Mouse (Mus musculus): ENCODE data around the gene Abraxas1.

Gene Abraxas1

DNA sequence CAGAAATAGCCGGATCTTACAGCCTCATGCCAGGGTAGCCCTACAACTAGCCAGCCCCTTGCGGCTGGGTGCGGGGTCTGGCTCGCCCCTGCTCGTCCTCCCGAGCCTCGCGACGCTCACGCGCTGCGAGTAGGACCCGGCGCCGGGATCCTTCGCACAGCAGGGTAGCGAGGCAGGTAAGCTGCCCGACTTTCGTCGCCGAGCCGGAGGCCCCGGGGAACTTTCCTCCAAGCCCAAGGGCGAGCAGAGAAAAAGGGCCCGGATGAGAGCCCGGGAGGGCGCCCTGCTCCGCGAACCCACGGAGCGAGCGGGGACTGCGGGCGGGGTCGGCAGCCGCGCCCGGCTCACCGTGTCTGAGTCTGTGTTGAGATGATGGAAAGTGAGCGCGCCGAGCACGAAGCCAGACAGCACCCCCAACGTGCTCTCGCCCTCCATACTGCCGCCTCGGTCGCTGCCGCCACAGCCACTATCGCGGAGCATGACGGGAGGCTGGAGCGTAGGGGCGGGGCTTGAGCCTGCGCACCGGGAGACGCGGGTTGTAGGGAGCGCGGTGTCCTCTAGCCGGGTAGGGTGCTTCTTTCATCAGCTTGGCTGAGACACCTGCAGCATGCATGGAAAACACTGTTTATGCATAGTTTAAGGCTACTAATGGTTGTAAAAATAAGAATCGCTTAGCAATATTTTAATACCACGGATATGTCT, at the start of gene Abraxas1:
Gene Abraxas1, minus strand, starts transcription at position 483 of the 702 bp plus-strand sequence.
- peak; percentile 93 for DNase-seq

DNA sequence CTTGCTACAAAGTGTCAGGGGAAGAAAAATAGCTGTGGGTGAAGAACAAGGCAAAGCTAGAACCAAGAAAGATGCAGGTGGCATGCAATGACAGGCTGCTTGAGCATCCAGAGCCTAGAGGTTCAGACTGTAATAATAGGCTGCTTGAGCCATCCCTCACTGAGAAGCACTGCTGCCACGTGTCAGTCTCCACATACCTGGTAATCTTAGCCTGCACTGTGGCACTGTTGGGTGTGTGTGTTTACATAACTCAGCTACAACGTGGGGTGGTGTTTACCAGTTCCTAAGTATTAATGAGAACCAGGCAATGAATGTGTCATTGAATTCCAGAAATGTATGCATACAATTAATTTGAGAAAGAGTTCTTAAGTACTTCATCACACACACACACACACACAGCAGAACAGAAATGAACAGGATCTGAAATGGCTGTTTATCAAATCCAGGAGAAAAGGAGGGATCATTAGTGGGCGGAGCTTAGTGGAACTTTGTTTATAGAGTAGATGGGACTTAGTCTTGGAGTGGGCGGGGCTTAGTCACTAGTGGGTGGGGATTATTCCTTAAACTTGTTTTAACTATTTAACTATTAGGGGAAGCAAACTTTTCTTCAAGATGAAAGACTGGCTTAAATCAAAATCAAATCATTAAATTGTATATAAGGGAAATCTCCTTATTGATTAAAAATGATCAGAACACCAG, 48.6 kb upstream of the Abraxas1 start:
- no peak for DNase-seq

DNA sequence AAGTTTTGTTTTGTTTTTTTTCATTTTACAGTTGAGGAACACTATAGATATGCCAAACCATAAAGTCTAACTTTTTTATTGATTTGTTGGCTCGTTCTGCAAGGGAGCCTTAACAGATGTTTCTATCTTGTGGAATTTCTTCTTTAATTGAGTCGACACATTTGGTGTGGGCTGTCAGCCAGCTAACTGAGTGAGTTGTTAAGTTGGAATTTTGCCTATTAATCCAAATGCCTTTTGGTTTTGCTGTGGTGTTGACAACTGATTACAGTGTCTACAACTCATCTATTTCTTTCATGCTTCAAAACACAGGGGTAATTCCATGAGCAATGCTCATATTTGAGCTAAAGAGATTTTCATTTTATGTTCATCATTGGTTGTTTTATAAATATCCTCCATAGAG, 45.4 kb upstream of the Abraxas1 start:
- DNase-seq = no peak

DNA sequence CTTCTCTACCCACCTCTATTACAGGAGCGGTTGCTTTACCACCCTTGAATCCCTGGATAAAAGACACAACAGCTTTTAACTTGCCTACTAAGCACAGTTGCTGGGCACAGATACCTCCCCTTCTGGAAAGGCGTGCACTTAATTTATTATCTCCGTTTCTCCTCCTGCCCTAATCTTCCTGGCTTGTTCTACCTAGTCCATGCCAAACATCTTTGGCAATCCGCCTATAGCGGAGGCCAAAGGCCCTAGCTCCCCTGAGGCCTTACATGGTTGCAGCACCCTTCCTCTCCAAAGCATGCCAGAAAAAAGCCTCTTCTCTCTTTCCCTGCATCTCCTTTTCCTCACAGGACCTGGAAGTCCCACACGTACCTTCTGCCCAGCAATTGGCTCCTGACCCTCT, 43.7 kb upstream of the Abraxas1 start:
- no peak for DNase-seq

DNA sequence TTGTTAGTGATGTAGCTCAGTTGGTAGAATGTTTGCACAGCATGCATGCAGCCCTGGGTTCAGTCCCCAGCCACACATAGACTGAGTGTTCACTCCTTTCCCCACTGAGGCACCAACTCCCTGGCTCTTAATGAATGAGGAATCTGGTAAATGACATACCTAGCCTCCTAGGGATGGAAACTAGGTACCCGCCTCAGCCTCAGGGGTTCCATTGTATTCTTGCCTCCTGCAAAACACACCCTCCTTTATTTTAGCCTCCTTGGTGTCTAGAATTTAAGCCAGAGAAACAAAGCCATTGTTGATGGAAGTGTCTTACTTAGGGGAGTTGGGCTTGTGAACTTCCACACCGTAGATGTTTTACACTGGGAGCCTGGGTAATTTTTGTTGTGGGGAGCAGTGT, 42.3 kb upstream of the Abraxas1 start:
- no peak for DNase-seq

DNA sequence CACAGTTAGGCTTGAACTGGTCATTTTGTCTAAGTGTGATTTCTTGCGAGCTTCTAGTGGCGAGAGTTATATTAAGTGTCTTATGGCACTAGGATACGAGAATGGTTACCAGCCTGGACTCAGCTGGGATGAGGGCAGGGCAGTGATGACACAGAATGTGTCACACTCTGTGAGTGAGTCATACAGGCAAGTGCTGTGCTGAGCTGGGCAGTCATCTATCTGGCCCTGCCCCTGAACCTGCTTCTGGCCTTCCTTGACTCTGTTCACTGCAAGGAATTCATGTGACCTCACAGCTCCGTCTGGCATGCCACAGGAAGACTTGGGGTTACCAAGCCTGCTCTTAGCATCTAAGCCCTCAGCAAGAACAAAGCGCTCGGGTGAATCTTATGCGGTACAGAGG, 41.0 kb upstream of the Abraxas1 start:
- no peak for DNase-seq

DNA sequence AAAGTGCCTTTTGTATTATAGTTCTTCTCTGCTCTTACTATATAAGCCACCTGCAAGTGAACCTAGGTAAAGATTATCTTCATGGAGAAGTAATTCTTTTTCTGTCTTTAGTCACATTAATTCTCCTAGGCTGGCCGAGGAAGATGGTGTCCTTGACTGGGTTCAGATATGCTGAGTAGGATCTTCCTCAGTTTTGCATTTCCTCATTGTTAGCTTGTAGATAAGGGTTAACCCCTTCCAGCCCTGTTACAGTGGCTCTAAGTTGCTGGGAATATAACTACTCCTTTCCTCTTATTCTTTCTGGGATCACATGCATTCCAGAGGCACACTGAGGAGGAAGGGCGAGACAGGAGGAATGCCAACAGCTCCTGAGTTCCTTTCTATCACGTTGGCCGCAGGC, 40.4 kb upstream of the Abraxas1 start:
- DNase-seq = no peak

DNA sequence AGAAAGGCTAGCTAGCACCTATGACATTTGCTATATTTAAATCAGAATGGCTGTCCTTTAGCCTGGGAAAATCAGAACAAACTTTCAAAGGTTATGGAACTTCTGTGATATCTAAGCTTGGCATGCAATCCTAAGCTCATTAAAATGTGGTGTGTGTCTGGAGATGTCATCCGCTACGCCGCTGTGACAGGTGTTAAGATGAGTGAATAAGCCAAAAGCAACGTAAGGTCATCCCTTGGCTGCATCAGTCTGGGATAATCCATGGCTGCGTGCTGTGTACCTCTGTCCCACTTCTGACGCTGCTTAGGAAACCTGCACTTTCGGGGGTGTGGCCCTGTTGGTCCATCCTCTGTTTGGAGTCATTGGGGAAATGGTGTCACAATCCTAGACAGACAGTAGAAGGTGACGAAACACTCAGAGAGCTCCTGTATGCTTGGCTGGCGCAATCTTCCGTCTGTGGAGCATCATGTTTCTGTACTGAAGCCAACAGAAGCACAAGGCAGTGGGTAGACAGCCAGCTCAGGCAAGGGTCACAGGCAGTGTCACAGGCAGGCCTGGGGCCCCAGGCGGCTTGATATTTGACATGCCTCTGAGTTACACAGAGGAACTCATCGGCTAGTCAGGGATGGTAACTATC, 39.8 kb upstream of the Abraxas1 start:
- DNase-seq = no peak

DNA sequence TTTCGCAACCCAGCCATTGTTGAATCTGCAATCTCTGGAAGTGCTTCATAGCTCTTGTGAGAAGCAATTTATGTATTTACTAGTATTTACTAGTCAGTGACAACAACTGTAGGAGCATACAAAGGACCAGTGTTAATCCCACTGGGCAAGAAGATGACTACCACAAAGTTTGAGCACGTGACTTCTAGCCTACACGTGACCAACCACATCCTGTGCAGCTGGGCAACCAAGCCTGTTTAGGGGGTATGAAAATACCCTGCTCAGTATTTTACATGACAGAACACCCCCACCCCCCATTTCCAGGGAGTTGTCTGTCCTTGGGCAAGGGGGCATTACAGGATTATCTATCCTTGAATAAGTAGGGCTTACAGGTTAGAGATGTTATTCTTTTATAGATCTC, 35.8 kb upstream of the Abraxas1 start:
- DNase-seq = no peak

DNA sequence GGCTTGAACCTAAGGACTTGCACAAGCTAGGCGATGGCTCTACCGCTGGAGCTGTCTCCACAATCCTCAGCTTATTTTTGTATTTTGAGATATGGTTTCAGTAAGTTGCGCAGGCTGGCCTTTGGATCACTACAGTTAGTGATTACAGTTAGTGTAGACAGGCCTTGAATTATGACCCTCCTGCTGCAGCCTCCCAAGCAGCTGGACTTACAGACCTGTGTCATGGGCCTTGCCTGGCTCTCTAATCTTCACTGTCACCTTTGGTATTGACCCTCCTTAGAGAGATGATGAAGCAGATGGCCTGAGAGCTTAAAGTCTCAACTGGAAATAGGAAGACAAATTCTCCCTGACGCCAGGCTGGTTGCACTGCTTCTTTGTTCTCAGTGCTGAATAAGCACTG, 33.2 kb upstream of the Abraxas1 start:
- DNase-seq = no peak

DNA sequence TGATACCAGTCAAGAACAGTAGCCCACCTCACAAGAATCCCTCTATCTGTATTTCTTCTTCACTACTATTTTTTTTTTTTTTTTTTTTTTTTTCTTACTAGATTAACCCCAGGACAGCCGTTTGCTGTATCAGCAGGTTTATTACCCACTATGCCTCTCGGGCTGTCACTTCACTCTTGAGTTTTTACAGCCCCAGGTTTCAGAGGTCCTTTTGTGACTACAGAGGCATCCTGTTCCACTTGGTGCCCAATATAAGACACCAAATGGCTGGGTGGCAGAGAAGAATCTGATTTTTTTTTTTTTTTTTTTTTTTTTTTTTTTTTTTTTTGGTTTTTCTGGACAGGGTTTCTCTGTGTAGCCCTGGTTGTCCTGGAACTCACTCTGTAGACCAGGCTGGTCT, 26.4 kb upstream of the Abraxas1 start:
- no peak for DNase-seq

DNA sequence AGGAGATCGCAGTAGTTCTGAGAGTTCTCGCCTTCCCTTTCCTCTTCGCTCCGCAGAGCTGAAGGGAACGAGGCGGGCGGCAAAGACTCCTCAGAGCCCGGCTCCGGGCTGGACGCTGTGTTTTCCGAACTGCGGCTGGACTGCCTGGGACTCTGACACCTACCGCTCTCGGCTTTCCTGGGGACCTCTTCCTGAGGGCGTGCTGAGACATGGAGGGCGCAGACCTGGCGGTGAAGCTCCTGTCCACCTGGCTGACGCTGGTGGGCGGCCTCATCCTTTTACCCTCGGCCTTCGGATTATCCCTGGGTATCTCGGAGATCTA, 25.8 kb upstream of the Abraxas1 start:
- DNase-seq = no peak

DNA sequence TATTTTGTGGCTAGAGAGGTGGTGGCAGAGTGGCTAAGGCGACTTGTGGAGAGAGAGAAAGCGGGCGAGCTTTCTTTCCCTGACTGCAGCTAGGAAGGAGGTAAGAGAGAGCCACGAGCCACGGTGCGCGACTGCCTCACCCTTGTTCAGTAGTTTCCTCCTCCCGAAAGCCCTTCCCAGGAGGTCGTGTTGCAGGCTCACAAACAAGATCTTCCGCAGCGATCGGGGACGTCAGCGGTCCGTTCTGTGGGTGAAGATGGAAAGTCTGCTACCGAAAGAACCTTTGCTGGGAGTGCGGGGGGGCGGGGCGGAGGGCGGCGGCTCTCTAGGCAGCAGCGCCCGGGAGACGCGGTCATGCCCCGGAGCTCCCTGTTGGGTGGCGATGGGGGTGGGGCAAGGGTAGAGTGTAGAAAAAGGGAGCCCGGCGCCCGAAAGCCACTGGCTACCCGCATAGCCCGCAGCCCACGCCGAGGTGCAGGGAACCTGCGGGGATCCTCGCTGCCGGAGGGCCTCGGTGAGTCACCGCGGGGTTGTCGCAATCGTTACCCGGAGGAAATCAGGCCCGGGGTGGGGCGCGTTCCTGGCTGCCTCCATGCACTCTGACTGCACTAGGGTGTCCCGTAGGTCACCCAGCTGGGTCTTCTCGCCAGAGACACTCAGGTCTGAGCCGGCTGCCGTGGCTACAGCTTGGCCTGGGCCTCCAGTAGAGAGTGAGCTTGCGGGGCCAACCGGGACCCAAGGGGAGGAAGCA, 25.3 kb upstream of the Abraxas1 start:
- peak; percentile 62 for DNase-seq

DNA sequence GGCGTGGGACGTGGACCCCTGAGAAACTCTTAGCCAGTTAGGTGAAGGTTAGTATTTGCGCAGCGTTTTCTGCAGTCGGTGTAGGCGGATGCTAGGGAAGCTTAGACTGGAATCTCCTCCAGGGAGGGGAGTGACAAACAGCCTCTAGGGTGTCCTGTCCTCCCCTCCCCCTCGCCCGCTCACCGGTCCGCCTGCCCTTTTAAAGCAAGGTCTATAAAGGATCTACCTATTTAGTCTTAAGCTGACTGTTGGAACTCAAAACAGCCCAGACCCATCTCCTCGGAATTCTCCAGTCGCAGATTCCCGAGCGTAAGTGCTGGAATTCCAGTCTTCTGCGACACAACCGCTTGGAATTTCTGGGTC, 24.7 kb upstream of the Abraxas1 start, which contains the start of gene Gpat3:
Gene Gpat3, plus strand, starts transcription at position 229 of the 363 bp plus-strand sequence.
- DNase-seq = no peak

DNA sequence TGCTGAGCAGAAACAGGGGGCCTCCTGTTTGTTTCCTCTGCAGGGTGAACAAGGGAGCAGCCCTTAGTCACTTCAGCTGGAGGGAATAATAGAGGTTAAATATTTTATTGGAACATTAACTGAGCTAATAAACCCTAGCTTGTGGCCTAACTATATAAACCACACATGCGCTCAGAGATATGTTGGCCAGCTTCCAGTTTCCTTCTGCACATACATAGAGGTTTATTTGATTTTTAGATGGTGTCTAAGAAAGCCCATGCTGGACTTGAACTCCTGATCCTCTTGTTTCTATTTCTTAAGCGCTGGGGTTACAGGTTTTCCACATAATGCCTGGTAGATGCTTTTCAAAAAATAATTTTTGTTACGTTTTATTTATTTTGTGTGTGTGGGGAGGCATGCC, 23.7 kb upstream of the Abraxas1 start:
- DNase-seq = no peak

DNA sequence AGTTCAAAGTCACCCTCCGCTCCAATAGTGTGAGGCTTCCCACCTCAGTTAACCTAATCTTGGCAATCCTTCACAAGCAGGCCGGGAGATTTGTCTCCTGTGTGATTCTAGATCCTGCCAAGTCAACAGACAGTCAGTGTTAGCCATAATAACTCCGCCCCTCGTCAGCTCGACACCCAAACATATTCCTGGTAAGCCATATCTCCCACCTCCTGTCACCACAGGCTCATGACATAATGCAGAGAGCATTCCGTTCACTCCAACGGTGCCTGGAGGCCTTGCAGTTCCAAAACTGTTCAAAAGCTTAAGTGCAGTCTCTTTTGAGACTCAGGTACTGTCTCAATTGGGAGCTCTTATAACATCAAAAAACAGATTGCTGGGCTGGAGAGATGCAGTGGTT, 17.1 kb upstream of the Abraxas1 start:
- DNase-seq = no peak

DNA sequence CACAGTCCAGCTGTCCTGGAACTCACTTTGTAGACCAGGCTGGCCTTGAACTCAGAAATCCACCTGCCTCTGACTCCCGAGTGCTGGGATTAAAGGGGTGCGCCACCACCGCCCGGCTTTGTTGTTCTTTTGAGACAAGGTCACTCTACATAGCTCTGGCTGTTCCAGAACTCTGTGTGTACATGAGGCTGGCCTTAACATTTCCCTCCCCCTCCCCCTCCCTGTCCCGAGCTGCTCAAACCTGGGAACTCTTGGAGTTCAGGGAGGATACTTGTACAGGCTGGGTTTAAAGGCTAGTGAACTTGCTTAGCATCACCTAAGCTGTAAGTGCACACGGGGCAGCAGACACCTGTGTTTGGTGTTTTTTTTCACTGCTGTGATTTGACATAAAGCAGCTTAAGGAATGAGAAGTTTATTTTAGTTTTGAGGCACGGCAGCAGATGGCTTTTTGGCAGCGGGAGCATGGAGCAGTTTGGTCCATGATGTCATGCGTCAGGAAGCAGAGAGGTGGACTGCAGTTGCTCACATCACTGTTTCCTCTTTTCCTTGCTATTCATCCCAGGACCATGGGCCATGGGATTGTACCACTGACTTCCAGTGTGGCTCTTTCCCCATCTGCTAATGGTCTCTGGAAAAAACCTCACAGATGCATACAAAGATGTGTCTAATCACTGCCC, 15.2 kb upstream of the Abraxas1 start:
- DNase-seq = no peak

DNA sequence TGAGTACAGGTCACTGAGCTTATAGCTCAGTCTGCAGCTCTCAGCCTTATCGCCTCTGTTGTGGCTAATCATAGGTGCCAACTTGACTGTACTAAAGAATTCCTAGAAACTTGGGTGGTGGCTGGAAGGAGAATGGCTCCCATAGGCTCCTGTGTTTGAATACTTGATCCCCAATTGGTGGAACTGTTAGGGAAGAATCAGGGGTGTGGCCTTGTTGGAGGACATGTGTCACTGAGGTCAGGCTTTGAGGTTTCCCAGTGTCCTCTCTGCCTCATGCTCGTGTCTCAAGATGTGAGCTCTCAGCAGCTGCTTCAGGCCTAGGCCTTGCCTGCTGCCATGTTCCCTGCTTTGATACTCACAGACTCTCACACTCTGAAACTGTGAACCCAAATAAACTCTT, 13.1 kb upstream of the Abraxas1 start:
- DNase-seq = no peak

DNA sequence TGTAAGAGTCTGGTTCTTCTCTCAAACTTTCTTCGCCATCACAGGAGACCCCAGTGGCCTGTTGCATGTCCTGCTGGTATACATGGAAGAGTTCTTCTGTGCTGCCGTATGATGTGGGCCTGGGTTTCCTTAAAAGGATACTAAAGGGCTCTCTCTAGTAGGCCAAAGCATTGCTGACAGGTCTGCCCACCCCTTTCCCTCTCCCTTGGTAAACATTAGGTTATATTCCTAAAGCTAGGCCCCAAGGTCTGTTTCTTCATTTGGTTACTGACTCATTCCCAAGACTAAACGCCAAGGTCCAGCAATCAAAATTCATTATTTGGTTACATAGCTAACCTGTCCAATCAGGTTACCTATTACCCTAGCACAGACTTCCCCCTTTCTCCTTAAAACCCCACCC, 11.9 kb upstream of the Abraxas1 start:
- DNase-seq = no peak

DNA sequence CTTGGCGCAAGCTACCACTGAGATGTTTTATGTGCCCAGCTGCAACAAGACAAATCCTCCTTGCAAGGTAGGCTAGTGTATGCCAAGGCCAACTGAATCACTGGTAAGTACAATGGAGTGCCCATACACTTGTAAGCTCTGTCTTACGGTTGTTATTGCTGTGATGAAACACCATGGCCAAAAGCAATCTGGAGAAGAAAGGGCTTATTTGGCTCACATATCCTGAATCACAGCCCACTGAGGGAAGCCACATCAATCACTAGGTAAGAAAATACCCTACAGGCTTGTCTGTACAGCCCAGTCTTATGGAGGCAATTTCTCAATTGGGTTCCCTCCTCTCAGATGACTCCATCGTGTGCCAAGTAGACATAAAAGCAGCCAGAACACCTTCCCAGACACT, 7.9 kb upstream of the Abraxas1 start:
- no peak for DNase-seq

DNA sequence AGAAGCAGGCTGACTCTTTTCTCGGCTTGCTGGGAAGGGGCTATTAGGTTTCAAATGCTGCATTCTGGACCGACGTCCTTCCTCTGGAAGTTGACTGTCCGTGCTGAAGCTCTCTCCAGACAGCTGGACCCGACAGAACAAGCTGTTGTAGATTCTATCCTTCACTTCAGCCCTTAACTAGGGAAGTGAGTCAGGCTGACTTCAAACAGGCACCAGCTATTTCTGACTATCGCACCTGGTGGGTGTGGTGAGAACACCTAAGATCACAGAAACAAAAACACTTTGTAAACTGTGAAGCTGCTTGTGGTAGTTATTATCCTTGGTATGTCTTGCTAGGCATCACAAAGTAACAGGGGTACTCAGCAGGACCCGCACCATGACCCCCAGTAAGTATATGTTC, 5.8 kb upstream of the Abraxas1 start:
- no peak for DNase-seq

DNA sequence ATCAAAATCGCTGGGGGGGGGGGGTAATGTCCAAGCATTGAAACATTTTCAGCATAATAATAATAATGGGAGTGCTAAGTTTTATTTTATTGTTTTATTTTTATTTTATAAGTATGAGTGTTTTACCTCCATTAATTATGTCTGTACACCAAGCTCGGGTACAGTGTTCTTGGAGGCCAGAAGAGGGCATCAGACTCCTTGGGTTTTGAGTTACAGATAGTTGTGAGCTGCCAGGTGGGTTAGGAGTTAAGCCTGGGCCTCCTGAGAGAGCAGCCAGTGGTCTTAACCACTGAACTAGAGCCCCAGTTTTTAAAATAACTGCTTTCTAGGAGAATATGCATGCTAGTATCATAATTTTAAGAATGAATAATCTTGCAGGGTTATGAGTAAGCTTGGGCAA, 5.2 kb upstream of the Abraxas1 start:
- DNase-seq = peak; percentile 37

DNA sequence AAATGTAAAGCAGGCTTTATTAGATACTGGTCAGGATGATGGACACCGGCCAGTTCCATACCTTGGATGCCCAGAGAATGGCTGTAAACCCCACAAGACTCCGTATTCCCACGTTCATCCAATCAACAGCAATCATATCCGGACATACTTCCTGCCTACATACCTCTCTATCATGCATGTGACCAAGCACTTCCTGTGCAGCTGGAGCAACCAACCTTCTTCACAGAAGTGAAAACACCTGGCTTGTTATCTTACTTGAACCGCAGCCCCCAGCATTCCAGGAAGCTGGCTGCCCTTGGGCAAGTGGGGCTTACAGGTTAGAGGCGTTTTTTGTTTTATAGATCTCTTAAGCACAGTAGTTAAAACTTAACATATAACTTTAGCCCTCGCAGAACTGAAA, 2.1 kb upstream of the Abraxas1 start:
- no peak for DNase-seq
